Mouse (Mus musculus): Measurements from ENCODE around the gene Herc4.

The Herc4 gene

GRCm38 (mm10) chr10:63243493-63244054 lies at the start of gene Herc4:
Gene Herc4, plus strand, starts transcription at chr10:63243810.
- DNase-seq (ENCODE audit: low spot score), result peak; percentile 95

DNA sequence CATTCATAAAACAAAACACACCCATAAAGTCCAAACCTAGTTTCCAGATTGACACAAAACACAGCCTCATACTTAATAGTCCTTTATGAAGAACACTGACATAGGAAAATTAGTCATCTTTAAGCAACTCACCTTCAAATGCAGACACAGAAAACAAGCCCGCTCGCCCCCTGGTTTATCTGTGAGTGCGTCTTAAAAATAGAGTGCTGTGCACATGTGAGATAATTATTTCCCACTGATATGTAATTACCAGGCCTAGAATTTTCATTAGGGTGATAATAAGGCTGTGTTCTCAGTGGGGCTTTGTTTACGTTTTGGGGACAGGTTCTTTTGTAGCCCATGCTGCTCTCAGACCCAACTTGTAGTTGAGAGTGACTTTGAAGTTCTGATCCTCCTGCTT lies 44.6 kb upstream of the Herc4 start:
- no peak for DNase-seq (ENCODE audit: low spot score)

GRCm38 (mm10) chr10:63201534-63201933 lies 42.1 kb upstream of the Herc4 start:
- DNase-seq (ENCODE audit: low spot score), result no peak

DNA sequence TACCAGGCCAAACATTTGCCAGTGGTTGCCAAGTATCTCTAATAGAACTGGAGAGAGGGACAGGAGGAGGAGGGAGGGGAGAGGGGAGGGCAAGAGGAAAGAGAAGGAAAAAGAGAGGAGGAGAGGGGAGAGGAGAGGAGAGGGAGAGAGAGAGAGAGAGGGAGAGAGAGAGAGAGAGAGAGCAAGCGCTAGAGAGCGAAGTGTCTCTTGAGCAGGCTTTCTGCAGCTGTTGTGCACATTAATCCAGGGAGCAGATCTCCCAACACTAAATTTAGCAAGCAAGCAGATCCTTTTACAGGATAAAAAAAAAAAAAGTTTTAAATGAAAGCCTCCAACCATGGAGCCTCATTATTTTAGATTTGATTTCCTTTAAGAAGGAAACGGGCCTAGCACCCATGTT lies 40.6 kb upstream of the Herc4 start:
- no peak for DNase-seq (ENCODE audit: low spot score)

DNA sequence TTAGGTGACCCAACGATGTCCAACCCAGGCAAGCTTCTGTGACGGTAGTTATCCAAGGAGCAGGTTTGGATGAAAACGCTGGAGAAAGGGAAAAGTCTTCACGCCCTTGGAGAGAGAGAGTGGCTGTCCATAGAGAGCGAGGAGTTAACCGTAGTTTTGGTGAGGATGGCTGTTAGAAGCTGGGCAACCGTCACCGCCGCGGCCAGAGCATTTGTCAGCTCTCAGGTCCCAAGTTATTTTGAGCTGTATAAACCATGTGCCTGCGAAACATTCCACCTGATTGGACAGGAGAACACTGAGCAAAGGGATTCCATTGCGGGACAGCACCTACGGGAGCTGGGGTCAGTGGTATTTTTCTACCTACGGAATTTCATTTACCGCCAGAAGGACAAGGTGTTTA lies 39.9 kb upstream of the Herc4 start, which contains the start of gene Mypn:
Gene Mypn, minus strand, starts transcription at position 225 of the 400 bp plus-strand sequence.
- DNase-seq (ENCODE audit: low spot score), result no peak

DNA sequence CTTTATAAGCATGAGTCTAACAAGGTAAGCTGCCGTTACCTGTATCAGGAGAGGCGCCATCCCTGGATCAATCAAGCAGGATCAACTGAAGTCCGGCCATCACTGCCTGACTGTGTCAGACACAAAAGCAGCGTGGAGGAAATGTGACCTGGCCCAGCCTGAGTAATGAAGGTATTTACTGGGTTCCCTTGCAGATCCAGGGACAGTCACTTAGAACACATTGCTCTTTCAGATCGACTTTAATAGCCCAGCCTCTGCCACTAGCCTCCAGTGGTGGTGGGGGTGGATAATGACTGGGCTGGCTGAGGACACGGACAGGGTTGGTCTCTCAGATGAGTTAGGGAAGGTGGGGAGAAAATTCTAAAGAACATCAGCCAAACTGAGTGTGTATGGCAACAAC lies 34.7 kb upstream of the Herc4 start:
- no peak for DNase-seq (ENCODE audit: low spot score)

DNA sequence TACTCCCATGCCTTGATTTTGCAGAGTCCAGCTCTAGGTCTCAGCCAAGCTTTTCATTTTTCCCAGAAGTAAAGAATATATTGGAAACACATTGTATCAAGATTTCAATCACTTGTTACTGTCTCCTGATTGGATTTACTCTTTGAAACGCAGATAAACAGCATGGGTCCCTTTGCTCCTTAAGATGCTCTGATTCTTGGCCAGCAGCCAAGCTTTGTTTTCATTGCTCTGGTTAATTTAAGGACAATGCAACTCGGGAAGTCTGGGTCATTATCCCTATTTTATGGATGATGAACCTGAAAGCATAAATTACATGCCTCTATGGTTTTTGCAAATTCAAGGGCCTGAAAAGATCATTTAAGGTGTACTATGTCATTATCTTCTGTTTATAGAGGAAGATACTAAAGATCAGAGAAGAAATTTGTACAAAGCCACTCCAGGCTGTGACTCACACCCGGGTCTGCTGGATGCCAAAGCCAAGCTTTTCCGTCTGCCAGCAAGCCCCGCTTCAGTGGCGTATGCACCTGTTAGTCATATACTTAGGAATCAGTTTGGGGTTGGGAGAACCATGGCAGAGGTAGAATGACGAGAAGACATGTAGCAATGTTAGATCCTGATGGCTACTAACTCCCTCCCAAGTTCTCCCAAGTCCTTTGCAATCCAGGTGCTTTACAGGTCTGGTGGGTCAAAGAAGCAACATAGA lies 22.4 kb upstream of the Herc4 start:
- no peak for DNase-seq (ENCODE audit: low spot score)

DNA sequence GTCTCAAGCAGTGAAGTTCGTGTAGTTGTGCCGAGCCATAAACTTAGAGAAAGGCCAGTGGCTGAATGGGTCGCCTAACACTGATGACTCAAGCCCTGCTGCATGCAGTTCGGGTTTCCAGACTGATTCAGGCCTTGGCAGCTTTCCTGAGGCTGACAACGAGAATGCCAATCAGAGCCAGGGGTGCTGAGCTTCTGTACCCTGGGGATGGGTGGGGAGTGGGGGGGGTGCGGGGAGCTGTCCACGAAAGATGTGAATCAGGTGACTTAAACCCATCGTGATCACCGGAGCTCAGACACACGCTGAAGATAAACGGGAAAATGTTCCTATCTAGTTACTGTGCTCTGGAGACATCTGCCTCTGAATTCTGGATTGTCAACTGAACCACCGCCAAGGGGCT lies 19.3 kb upstream of the Herc4 start:
- DNase-seq (ENCODE audit: low spot score), result no peak

DNA sequence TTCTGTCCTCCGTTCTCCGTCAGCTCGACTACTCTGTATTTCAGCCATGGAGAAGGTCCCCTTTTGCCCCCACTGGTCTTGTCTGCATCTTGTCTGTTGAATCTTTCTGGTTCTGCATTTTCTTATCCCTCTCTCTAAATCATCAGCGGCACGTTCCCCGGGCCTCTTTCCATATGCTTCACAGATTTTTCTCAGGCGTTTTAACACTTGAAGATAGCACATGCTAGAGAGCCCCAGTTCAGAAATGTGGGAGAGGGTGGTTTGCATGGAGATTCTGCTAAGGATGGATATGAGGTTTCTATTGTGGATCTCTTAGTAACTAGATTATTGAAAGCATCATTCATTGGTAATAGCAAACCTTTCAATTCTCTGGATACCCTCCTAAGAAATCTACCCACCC lies 13.3 kb upstream of the Herc4 start:
- DNase-seq (ENCODE audit: low spot score), result no peak

DNA sequence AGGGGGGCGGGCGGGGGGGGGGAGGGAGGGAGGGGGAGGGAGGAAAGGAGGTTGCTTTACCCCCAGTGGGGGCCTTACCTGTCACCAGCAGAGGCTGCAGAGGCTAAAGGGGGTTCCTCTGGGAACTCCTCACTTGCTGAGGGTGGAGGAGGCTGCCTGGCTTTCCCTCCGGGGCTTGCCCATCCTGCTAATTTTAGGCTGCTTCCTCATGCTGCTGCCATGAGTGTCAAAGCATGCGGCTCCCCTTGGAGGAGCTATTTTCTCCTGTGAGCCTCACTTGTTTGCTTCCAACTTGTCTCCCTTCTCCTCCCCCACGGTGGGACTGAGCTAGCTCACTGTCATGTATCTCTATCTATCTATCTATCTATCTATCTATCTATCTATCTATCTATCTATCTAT lies 12.8 kb upstream of the Herc4 start:
- DNase-seq (ENCODE audit: low spot score), result no peak

DNA sequence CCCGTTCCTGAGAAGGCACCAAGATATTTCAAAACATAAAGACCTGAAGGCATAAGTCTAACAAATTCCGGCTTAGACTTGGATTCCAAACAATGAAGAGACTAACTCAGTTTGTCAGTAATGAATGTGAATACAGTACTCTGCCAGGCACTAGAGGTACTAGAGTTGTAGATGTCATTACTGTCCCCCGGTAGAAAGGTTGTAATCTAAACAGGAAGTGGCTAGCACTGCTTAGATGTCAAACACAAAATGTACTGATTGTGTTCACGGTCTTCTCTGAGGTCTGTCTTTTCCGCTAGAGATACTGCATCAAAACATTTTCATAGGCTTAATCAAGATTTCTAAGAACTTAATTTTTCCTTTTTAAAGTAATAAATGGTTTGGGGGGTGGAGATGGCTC lies 12.0 kb upstream of the Herc4 start:
- no peak for DNase-seq (ENCODE audit: low spot score)

- no peak for DNase-seq (ENCODE audit: low spot score)
These were observed 9.5 kb upstream of the Herc4 start for GRCm38 (mm10) chr10:63234133-63234532.

DNA sequence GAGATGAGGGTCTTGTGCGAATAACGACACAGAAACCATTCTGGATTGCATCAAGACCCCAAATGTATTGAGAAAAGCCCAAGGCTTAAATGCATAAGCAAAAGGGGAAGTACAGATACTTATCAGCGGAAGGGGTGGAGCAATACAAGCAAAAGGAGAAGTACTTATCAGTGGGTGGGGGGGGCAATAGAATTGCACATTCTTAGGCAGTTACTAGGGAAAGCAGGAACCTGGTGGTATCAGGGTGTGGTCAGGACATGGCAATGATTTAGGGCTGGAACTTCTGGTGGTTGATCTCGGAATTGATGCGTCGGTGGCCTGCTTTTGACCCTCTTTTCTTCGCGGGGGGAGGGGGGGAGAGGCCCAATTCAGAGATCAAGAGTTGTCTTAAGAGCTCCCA lies 7.7 kb upstream of the Herc4 start:
- no peak for DNase-seq (ENCODE audit: low spot score)

DNA sequence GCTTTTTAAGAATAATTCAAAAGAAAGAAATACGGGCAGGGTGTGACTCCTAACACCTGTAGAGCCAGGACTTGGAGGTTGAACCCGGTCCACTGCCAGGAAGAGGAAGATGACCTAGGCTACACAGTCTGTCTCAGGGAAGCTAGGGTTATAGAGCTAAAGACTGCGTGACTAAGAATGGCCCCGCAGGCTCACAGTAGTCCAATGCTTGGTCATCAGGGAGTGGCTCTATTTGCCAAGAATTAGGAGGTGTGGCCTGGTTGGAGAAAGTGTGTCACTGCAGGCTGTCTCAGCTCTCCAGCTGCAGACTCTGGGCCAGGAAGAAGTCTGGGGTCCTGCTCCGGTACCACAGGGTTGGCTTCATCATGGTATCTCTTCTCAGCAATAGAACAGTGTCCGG lies 6.9 kb upstream of the Herc4 start:
- no peak for DNase-seq (ENCODE audit: low spot score)

DNA sequence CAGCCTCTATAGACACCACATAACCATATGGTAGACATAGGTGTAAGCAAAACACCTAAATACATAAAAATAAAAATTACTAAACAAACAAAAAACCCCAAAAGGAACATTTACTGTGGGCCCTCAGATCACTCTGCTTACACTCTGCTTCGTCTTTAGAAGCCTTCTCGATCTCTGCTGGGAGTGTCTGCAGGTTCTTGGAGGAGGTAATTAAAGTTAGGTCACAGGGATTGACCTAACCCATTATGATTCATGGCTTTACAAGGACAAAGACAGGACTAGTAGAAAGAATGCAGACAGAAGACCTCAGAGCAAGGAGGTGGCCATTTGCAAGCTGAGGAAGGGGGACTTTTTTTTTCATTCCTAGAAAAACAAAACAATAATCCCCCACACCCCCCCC lies 6.4 kb upstream of the Herc4 start:
- DNase-seq (ENCODE audit: low spot score), result no peak

GRCm38 (mm10) chr10:63238090-63238489 lies 5.5 kb upstream of the Herc4 start:
- no peak for DNase-seq (ENCODE audit: low spot score)

DNA sequence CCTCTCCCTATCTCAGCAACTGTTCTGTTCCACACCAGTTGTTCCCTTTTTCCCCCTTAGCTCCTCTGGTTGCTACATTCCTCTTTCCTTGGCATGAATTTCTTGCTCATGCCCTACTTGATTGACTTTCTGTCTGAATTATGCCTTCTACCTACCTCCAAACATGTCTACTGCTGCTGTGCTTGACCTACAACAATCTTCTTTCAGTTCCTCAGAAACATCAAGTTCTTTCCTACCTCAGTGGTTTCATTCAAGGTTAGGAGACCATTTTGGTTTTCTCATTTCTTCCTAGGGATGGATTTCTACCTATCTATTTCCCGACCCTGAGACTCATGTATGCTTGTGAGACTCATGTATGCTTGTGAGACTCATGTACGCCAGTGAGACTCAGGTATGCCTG lies 3.8 kb upstream of the Herc4 start:
- DNase-seq (ENCODE audit: low spot score), result no peak

GRCm38 (mm10) chr10:63240868-63241271 lies 2.7 kb upstream of the Herc4 start:
- DNase-seq (ENCODE audit: low spot score), result no peak

DNA sequence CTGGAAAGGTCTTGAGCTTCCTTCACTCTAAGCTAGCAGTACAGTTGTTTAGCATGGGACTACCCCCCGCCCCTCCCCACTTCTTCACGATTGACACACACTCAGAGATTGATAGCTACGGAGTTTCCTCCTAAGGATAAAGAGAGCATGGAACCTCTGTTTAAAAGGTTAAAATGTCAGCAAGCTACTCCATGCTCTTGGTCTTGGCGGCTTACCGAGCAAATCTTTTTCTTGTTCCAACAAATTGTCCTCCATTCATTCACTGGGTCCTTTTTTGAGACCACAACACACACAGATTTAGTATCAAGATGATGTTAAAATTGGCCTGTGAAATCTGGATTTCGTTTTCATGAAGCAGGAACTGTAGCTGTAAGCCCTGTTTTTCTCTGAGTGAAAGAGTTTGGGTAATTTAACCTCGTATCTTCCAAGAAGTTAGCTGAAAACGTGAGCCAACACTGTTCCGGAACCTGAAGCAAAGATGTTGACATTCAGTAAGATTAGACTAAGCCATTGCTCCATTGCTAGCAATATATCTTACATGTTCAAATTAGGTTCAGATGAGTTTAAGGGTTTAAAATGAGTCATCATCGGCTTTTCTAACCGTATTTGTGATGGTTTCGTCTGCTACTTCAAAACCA lies 693 bp upstream of the Herc4 start:
- DNase-seq (ENCODE audit: low spot score), result no peak

GRCm38 (mm10) chr10:63244055-63244671 lies 553 bp downstream of the Herc4 start:
- DNase-seq (ENCODE audit: low spot score), result no peak

- DNase-seq (ENCODE audit: low spot score), result no peak
These were observed 1.1 kb downstream of the Herc4 start for GRCm38 (mm10) chr10:63244746-63245145.

DNA sequence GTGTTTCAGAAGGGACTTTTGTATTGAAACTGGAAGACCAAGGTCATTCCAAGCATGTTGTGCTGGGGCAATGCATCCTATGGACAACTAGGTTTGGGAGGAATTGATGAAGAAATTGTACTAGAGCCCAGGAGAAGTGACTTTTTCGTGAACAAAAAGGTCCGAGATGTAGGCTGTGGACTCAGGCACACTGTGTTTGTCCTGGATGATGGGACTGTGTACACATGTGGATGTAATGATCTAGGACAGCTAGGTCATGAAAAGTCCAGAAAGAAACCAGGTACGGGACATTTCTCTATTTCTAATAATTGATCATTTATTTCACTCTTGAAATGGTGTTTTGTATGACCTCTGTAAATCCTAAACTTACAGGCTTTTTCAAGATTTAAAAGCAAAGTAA lies 2.2 kb downstream of the Herc4 start:
- DNase-seq (ENCODE audit: low spot score), result no peak

DNA sequence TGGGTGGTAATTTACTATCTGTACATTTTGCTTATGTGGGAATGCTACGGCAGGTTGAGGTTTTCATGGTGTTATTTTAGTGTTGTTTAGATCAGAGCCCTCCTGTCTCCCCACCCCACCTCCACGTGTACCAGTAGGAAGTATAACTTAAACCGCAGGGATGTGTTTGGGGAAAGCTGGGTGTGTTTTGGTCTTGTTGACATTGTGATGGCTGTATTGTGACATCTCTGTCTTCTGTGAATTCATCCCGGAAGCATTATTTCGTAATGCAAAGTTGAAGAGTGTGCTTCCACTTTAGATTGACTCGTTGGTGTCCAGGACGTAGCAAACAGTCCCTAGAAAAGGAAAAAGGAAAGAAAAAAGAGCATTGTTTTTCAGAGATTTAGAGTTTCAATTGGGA lies 3.8 kb downstream of the Herc4 start:
- no peak for DNase-seq (ENCODE audit: low spot score)

Measured in ovary, adult 18-20 months (tissue).